Mouse (Mus musculus): ENCODE measurements around the gene Hyou1. TPM values are rescaled to one million over a fixed set of nuclear protein-coding genes. Genes with fewer than 3 reads are reported as not detected.
A peak's percentile ranks its signal among the peaks of the same experiment; 100 is the strongest.
"Not testable (repeated sequence)": the region's sequence is repeated elsewhere in the genome, so short reads cannot be mapped to it uniquely, and the experiment has no call there.

Gene Hyou1
- polyA plus RNA-seq, 1 experiment from 2014 or later: 45.2 TPM

DNA sequence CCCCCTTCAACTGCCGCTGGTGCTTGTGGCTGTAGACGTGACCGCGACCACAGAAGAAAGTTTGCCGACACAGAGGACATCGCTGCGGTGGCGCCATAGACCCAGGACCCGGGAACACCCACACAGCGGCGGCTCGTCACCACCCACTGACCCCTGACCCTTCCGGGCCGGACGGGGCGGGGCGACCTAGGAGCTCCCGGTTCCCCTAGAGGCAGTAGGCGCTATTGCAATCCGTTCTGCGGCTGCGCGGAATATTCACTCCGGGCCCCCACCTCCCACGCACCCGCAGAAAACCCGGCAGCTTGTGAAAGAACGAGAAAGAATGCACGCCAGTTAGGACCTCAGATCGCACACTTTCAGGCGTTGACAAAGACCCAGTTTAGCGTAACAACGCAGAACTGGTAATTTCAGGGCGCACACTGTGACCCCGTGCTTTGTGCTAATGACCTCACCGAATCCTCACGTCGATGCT is 38.6 kb downstream of the Hyou1 start:
- Histone ChIP-seq H3K4me3 (ENCODE audit: low read length) (peak overlapping the region; percentile 85), H3K27ac (ENCODE audit: low read depth, low read length) (peak overlapping the region; percentile 48; the same call in 1 of the 2 replicates), H3K9ac (ENCODE audit: low read depth, low read length) (peak overlapping the region; percentile 79), H3K9me3 (ENCODE audit: control insufficient read depth, low read length) (no peaks in the 10 kb centered on the region), H3K36me3 (ENCODE audit: control insufficient read depth, insufficient read depth, low read length) (peaks cover 16% of the 10 kb centered on the region), H3K4me1 (ENCODE audit: control insufficient read depth, insufficient read depth, low read length) (peaks cover 5% of the 10 kb centered on the region; the same call in 1 of the 2 replicates), H3K4me2 (replicated peaks; ENCODE audit: low read depth, low read length) (peak overlapping the region; percentile 86), H3K27me3 (ENCODE audit: control insufficient read depth, insufficient read depth, low read length) (no peaks in the 10 kb centered on the region)
- 1% methylated on average over 38 of the region's 38 CpGs for WGBS
- peak; percentile 94 for ATAC-seq (ENCODE audit: low FRiP score, low TSS enrichment)

DNA sequence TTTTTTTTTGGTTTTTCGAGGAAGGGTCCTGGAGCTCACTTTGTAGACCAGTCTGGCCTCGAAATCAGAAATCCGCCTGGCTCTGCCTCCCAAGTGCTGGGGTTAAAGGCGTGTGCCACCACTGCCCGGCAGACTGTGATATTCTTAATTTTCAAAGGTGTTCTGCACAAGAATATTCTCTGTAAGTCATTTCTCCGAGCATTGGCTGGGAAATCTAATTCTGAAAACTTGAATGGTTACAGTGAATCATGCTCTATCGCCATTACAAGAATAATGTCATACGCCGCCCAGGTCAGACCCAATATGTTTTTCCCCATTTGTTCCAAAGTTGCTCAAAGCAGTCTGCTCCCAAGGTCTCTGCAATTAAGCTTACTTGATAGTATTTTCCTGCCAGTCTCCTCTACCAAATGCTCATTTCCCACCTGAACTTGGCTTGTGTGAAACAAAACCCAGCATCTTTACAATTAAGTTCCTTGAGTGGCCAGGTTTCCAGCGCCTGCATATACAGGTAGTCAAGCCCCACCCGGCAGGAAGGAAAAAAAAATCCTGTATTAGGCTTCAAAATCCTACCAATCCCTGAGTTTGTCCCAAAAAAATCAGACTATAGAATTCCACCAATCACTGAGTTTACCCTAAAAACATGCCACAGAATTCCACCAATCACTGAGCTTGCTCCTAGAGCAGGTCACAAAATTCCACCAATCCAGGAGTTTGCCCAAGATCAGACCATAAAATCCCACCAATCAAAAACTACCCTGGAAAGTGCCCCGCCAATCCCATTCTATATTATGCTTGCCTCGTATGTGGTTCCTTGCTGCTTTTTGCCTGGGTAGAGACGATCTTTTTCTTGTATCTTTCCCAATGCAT is 39.5 kb downstream of the Hyou1 start, which contains the start of gene Ccdc84:
Gene Ccdc84, minus strand, starts transcription at position 51 of the 867 bp plus-strand sequence.
- Histone ChIP-seq H3K4me3 (ENCODE audit: low read length) (peak within 1 kb of the TSS; percentile 85), H3K4me1 (ENCODE audit: control insufficient read depth, insufficient read depth, low read length) (peaks cover 5% of the 10 kb centered on the region; the same call in 1 of the 2 replicates), H3K4me2 (replicated peaks; ENCODE audit: low read depth, low read length) (peak within 1 kb of the TSS; percentile 86), H3K9ac (ENCODE audit: low read depth, low read length) (peak within 1 kb of the TSS; percentile 79), H3K27ac (ENCODE audit: low read depth, low read length) (peak within 1 kb of the TSS; percentile 48; the same call in 1 of the 2 replicates), H3K36me3 (ENCODE audit: control insufficient read depth, insufficient read depth, low read length) (peaks cover 11% of the 10 kb centered on the region), H3K27me3 (ENCODE audit: control insufficient read depth, insufficient read depth, low read length) (no peaks in the 10 kb centered on the region), H3K9me3 (ENCODE audit: control insufficient read depth, low read length) (no peaks in the 10 kb centered on the region)
- ATAC-seq (ENCODE audit: low FRiP score, low TSS enrichment): no peak
- WGBS: 79% methylated on average over 14 of the region's 14 CpGs

DNA sequence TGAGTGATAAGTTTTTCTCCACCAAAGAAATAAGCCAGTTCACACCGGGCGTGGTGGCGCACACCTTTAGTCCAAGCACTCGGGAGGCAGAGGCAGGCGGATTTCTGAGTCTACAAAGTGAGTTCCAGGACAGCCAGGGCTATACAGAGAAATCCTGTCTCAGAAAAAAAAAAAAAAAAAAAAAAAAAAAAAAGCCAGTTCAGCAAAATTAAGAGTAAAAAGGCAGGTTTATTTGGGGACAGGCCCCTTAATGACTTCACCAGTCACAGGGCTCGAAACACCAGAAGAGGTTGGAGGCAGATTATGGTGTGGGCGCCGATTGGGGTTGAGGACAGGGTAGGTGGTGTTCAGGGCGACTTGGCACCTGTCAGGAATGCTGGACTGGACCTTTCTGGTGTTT is 40.4 kb downstream of the Hyou1 start:
- WGBS: 96% methylated on average over 9 of the region's 9 CpGs
- not testable (repeated sequence) for ATAC-seq (ENCODE audit: low FRiP score, low TSS enrichment); H3K36me3 ChIP-seq (ENCODE audit: control insufficient read depth, insufficient read depth, low read length); H3K4me1 ChIP-seq (ENCODE audit: control insufficient read depth, insufficient read depth, low read length); H3K4me2 ChIP-seq (replicated peaks; ENCODE audit: low read depth, low read length); H3K9me3 ChIP-seq (ENCODE audit: control insufficient read depth, low read length); H3K9ac ChIP-seq (ENCODE audit: low read depth, low read length); H3K27ac ChIP-seq (ENCODE audit: low read depth, low read length); H3K27me3 ChIP-seq (ENCODE audit: control insufficient read depth, insufficient read depth, low read length); H3K4me3 ChIP-seq (ENCODE audit: low read length)

GRCm38 (mm10) chr9:44420280-44420898 is 41.1 kb downstream of the Hyou1 start:
- peaks cover 5% of the 10 kb centered on the region; the same call in 1 of the 2 replicates for H3K4me1 ChIP-seq (ENCODE audit: control insufficient read depth, insufficient read depth, low read length)
- 73% methylated on average over 5 of the region's 5 CpGs for WGBS
- no peak overlapping the region for H3K27ac ChIP-seq (ENCODE audit: low read depth, low read length)
- no peaks in the 10 kb centered on the region; the same call in 1 of the 2 replicates for H3K36me3 ChIP-seq (ENCODE audit: control insufficient read depth, insufficient read depth, low read length)
- H3K9ac ChIP-seq (ENCODE audit: low read depth, low read length): no peak overlapping the region
- H3K27me3 ChIP-seq (ENCODE audit: control insufficient read depth, insufficient read depth, low read length): no peaks in the 10 kb centered on the region
- H3K9me3 ChIP-seq (ENCODE audit: control insufficient read depth, low read length): no peaks in the 10 kb centered on the region
- ATAC-seq (ENCODE audit: low FRiP score, low TSS enrichment): no peak
- H3K4me2 ChIP-seq (replicated peaks; ENCODE audit: low read depth, low read length): no peak overlapping the region
- H3K4me3 ChIP-seq (ENCODE audit: low read length): no peak overlapping the region

GRCm38 (mm10) chr9:44423576-44423975 is 44.3 kb downstream of the Hyou1 start:
- H3K36me3 ChIP-seq (ENCODE audit: control insufficient read depth, insufficient read depth, low read length): no peaks in the 10 kb centered on the region
- no peaks in the 10 kb centered on the region for H3K27me3 ChIP-seq (ENCODE audit: control insufficient read depth, insufficient read depth, low read length)
- no peak overlapping the region for H3K27ac ChIP-seq (ENCODE audit: low read depth, low read length)
- no peaks in the 10 kb centered on the region for H3K9me3 ChIP-seq (ENCODE audit: control insufficient read depth, low read length)
- H3K4me3 ChIP-seq (ENCODE audit: low read length): no peak overlapping the region
- WGBS: 87% methylated on average over 4 of the region's 4 CpGs
- H3K9ac ChIP-seq (ENCODE audit: low read depth, low read length): no peak overlapping the region
- no peak overlapping the region for H3K4me2 ChIP-seq (replicated peaks; ENCODE audit: low read depth, low read length)
- ATAC-seq (ENCODE audit: low FRiP score, low TSS enrichment): no peak
- H3K4me1 ChIP-seq (ENCODE audit: control insufficient read depth, insufficient read depth, low read length): no peaks in the 10 kb centered on the region

DNA sequence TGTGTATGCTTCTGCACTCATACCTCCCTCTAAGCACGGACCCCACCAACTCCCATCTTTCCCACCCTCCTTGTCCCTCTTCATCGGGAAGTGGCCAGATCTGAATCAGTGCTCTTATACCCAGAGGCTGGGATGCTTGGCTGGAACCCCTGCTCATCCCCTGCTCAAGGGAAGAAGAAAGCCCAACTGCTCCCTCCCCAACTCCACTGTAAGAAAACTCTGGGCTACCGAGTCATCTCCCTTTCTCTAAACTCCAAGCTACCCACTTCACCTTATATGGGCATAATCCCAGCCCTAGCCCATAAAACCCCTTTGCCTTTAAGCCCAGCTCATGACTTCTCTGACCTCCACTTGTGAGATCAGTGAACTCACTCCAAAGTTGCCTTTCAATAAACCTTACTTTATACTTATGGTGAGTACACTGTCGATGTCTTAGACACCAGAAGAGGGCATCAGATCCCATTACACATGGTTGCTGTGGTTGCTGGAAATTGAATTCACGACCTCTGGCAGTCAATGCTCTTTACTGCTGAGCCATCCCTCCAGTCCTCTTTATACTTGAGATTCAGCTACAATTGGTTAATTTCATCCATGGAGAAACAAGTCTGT is 53.4 kb downstream of the Hyou1 start:
- no peaks in the 10 kb centered on the region for H3K4me1 ChIP-seq (ENCODE audit: control insufficient read depth, insufficient read depth, low read length)
- ATAC-seq (ENCODE audit: low FRiP score, low TSS enrichment): no peak
- no peaks in the 10 kb centered on the region for H3K9me3 ChIP-seq (ENCODE audit: control insufficient read depth, low read length)
- H3K27me3 ChIP-seq (ENCODE audit: control insufficient read depth, insufficient read depth, low read length): no peaks in the 10 kb centered on the region
- no peak overlapping the region for H3K4me2 ChIP-seq (replicated peaks; ENCODE audit: low read depth, low read length)
- H3K4me3 ChIP-seq (ENCODE audit: low read length): no peak overlapping the region
- no peaks in the 10 kb centered on the region for H3K36me3 ChIP-seq (ENCODE audit: control insufficient read depth, insufficient read depth, low read length)
- H3K9ac ChIP-seq (ENCODE audit: low read depth, low read length): no peak overlapping the region
- no peak overlapping the region for H3K27ac ChIP-seq (ENCODE audit: low read depth, low read length)
- 37% methylated on average over 5 of the region's 5 CpGs for WGBS

DNA sequence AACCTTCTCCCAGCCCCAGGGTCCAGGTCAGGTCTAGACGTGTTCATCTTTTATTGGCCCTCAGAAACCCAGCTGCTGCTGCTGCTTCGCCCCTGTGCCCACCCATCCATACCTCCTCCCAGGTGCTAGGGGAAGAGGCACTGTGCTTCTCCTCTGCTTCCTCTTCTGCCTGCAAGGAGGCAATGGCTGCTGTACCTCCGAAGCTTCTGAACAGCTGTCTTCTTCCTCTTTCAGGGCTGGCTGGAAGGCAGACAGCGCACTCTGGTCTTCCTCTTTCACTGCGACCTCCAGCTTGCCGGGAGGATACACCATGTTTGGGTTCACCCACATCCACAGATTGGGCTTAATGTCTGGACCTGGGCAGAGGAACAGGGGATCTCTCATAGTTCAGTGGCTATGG is 56.5 kb downstream of the Hyou1 start:
- no peak overlapping the region for H3K4me2 ChIP-seq (replicated peaks; ENCODE audit: low read depth, low read length)
- H3K9ac ChIP-seq (ENCODE audit: low read depth, low read length): no peak overlapping the region
- no peaks in the 10 kb centered on the region for H3K4me1 ChIP-seq (ENCODE audit: control insufficient read depth, insufficient read depth, low read length)
- no peaks in the 10 kb centered on the region for H3K27me3 ChIP-seq (ENCODE audit: control insufficient read depth, insufficient read depth, low read length)
- H3K36me3 ChIP-seq (ENCODE audit: control insufficient read depth, insufficient read depth, low read length): no peaks in the 10 kb centered on the region
- WGBS: 85% methylated on average over 6 of the region's 6 CpGs
- ATAC-seq (ENCODE audit: low FRiP score, low TSS enrichment): no peak
- H3K27ac ChIP-seq (ENCODE audit: low read depth, low read length): no peak overlapping the region
- H3K4me3 ChIP-seq (ENCODE audit: low read length): no peak overlapping the region
- no peaks in the 10 kb centered on the region for H3K9me3 ChIP-seq (ENCODE audit: control insufficient read depth, low read length)

DNA sequence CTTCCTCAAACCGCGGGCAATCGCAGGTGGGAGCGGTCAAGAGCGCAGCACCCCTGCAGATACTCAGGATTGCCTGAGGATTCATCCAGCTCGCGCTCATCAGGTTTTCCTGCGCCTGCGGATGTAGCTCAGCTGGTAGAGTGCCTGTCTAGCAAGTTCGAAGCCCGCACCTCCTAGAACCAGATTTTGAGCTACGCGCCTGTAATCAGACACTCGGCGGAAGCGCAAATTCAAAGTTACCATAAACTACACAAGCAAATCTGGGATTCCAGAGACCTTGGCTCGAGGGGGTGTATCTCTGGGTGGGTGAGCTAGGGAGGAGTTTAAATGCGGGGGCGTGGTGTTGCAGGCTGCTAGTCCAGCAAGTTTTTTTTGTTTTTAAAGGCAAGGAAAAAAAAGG is 61.7 kb downstream of the Hyou1 start, which contains the start of gene Foxr1:
Gene Foxr1, minus strand, starts transcription at position 176 of the 400 bp plus-strand sequence.
- Histone ChIP-seq H3K27me3 (ENCODE audit: control insufficient read depth, insufficient read depth, low read length) (no peaks in the 10 kb centered on the region), H3K27ac (ENCODE audit: low read depth, low read length) (no peak within 1 kb of the TSS), H3K9me3 (ENCODE audit: control insufficient read depth, low read length) (no peaks in the 10 kb centered on the region), H3K4me2 (replicated peaks; ENCODE audit: low read depth, low read length) (no peak within 1 kb of the TSS), H3K9ac (ENCODE audit: low read depth, low read length) (no peak within 1 kb of the TSS), H3K36me3 (ENCODE audit: control insufficient read depth, insufficient read depth, low read length) (no peaks in the 10 kb centered on the region), H3K4me1 (ENCODE audit: control insufficient read depth, insufficient read depth, low read length) (no peaks in the 10 kb centered on the region), H3K4me3 (ENCODE audit: low read length) (no peak within 1 kb of the TSS)
- no peak for ATAC-seq (ENCODE audit: low FRiP score, low TSS enrichment)
- WGBS: 85% methylated on average over 19 of the region's 19 CpGs

All from kidney, embryonic 14.5 days (tissue).